Mouse (Mus musculus) CH12.LX (cell line): ENCODE results near the gene Csnk2b. TPM values are rescaled to one million over a fixed set of nuclear protein-coding genes. Genes with fewer than 3 reads are reported as not detected.

ENCODE experiments used
- DNase-seq: peaks from one replicate; pipeline ENCODE4 v3.0.0-alpha.2; 2013; ENCODE audit errors: extremely low read depth
- H3K27ac ChIP-seq: 2 replicates; pipeline ENCODE4 v1.5.1; 2012; ENCODE audit warnings: low read depth, mild to moderate bottlenecking, control low read depth, moderate library complexity; ENCODE audit not compliant: insufficient read depth
- H3K27me3 ChIP-seq: replicated peaks from 2 replicates; pipeline ENCODE3; 2012; ENCODE audit warnings: inconsistent platforms
- H3K36me3 ChIP-seq, 2 experiments: replicated peaks in 1 of 2; 2 replicates each; pipeline versions ENCODE3 to v1.6.1; 2012; ENCODE audit warnings: inconsistent platforms in 1 of 2, low read length in 1 of 2, mild to moderate bottlenecking in 1 of 2, mixed read lengths in 1 of 2, moderate library complexity in 1 of 2; ENCODE audit not compliant: control insufficient read depth in 1 of 2, insufficient read depth in 1 of 2
- H3K4me1 ChIP-seq, 2 experiments: 2 replicates each; pipeline ENCODE4 v1.6.1; 2012; ENCODE audit warnings: inconsistent platforms in 1 of 2, moderate library complexity in 1 of 2; ENCODE audit not compliant: insufficient read depth in 2 of 2, control insufficient read depth in 1 of 2
- H3K4me2 ChIP-seq: 2 replicates; pipeline ENCODE4 v1.6.1; 2012; ENCODE audit warnings: low read depth, mild to moderate bottlenecking, control low read depth; ENCODE audit not compliant: poor library complexity, insufficient read depth, severe bottlenecking
- H3K4me3 ChIP-seq, 3 experiments: fragments of 150-350 bp in 1 of 3; sonication (generic) in 1 of 3; replicated peaks in 1 of 3; 2 replicates each; pipeline versions ENCODE3 to v1.5.1; 2011 to 2012; ENCODE audit warnings: low read depth in 2 of 3, low read length in 2 of 3, mild to moderate bottlenecking in 2 of 3, moderate library complexity in 2 of 3, control low read depth in 1 of 3, improper control_type of control experiment in 1 of 3, inconsistent platforms in 1 of 3, mixed read lengths in 1 of 3; ENCODE audit not compliant: poor library complexity in 1 of 3
- H3K79me2 ChIP-seq: replicated peaks from 2 replicates; pipeline ENCODE4 v1.6.1; 2012; ENCODE audit warnings: mild to moderate bottlenecking, moderate library complexity; ENCODE audit not compliant: control insufficient read depth, poor library complexity, insufficient read depth, severe bottlenecking; ENCODE audit errors: extremely low read depth
- H3K9ac ChIP-seq: 2 replicates; pipeline ENCODE4 v1.6.1; 2012; ENCODE audit warnings: low read depth, mild to moderate bottlenecking, control low read depth, moderate library complexity; ENCODE audit not compliant: insufficient read depth
- H3K9me3 ChIP-seq: replicated peaks from 2 replicates; pipeline ENCODE3; 2012; ENCODE audit warnings: low read length, inconsistent platforms, mixed read lengths
- BHLHE40 ChIP-seq: IDR thresholded peaks from 2 replicates; pipeline ENCODE4 v1.6.1; 2011; ENCODE audit warnings: mild to moderate bottlenecking, low read depth, low read length, improper control_type of control experiment
- CHD1 ChIP-seq: IDR thresholded peaks from 2 replicates; pipeline ENCODE4 v1.6.1; 2012; ENCODE audit warnings: low read depth, low read length, improper control_type of control experiment, inconsistent platforms
- CHD2 ChIP-seq: IDR thresholded peaks from 2 replicates; pipeline ENCODE4 v1.6.1; 2011; ENCODE audit warnings: low read length, improper control_type of control experiment
- CTCF ChIP-seq, 2 experiments: IDR thresholded peaks in 1 of 2; conservative IDR thresholded peaks in 1 of 2; 2 replicates each; pipeline ENCODE4 v1.5.1; 2011 to 2012; ENCODE audit warnings: low read depth in 2 of 2, low read length in 2 of 2, improper control_type of control experiment in 1 of 2, inconsistent platforms in 1 of 2, mild to moderate bottlenecking in 1 of 2, moderate library complexity in 1 of 2
- ELF1 ChIP-seq: IDR thresholded peaks from 2 replicates; pipeline ENCODE4 v1.6.1; 2014; ENCODE audit warnings: low read depth, mild to moderate bottlenecking, inconsistent platforms, low read length, improper control_type of control experiment
- EP300 ChIP-seq: IDR thresholded peaks from 2 replicates; pipeline ENCODE4 v1.6.1; 2011; ENCODE audit warnings: low read length, improper control_type of control experiment
- JUN ChIP-seq: IDR thresholded peaks from 2 replicates; pipeline ENCODE4 v1.6.1; 2011; ENCODE audit warnings: low read depth, mild to moderate bottlenecking, low read length, improper control_type of control experiment, moderate library complexity; ENCODE audit not compliant: insufficient read depth
- JUND ChIP-seq: conservative IDR thresholded peaks from 2 replicates; pipeline ENCODE4 v1.6.1; 2011; ENCODE audit warnings: low read depth, low read length, improper control_type of control experiment
- KAT2A ChIP-seq: IDR thresholded peaks from 2 replicates; pipeline ENCODE4 v1.6.1; 2012; ENCODE audit warnings: low read length, improper control_type of control experiment, inconsistent platforms; ENCODE audit not compliant: insufficient replicate concordance
- MAFK ChIP-seq: IDR thresholded peaks from 2 replicates; pipeline ENCODE4 v1.6.1; 2011; ENCODE audit warnings: low read length, improper control_type of control experiment; ENCODE audit not compliant: insufficient replicate concordance
- MAX ChIP-seq: IDR thresholded peaks from 2 replicates; pipeline ENCODE4 v1.6.1; 2011; ENCODE audit warnings: low read length, improper control_type of control experiment
- MAZ ChIP-seq: IDR thresholded peaks from 2 replicates; pipeline ENCODE4 v1.6.1; 2012; ENCODE audit warnings: low read depth, mild to moderate bottlenecking, inconsistent platforms, low read length, improper control_type of control experiment, moderate library complexity
- MXI1 ChIP-seq: IDR thresholded peaks from 2 replicates; pipeline ENCODE4 v1.6.1; 2011; ENCODE audit warnings: mild to moderate bottlenecking, low read depth, low read length, improper control_type of control experiment
- MYC ChIP-seq: IDR thresholded peaks from 2 replicates; pipeline ENCODE4 v1.6.1; 2011; ENCODE audit warnings: low read depth, mild to moderate bottlenecking, improper control_type of control experiment, low read length
- NELFE ChIP-seq: IDR thresholded peaks from 2 replicates; pipeline ENCODE4 v1.6.1; 2011; ENCODE audit warnings: low read depth, low read length, improper control_type of control experiment
- NRF1 ChIP-seq: IDR thresholded peaks from 2 replicates; pipeline ENCODE4 v1.6.1; 2014; ENCODE audit warnings: low read depth, mild to moderate bottlenecking, inconsistent platforms, low read length, improper control_type of control experiment, moderate library complexity
- POLR2A ChIP-seq: IDR thresholded peaks from 2 replicates; pipeline ENCODE4 v1.6.1; 2011; ENCODE audit warnings: low read depth, mild to moderate bottlenecking, improper control_type of control experiment, low read length
- POLR2AphosphoS2 ChIP-seq: IDR thresholded peaks from 2 replicates; pipeline ENCODE4 v1.6.1; 2011; ENCODE audit warnings: low read depth, low read length, improper control_type of control experiment
- RAD21 ChIP-seq: IDR thresholded peaks from 2 replicates; pipeline ENCODE4 v1.6.1; 2011; ENCODE audit warnings: low read depth, mild to moderate bottlenecking, low read length, improper control_type of control experiment, moderate library complexity
- SIN3A ChIP-seq: IDR thresholded peaks from 2 replicates; pipeline ENCODE4 v1.6.1; 2012; ENCODE audit warnings: low read length, improper control_type of control experiment, inconsistent platforms
- SMC3 ChIP-seq: IDR thresholded peaks from 2 replicates; pipeline ENCODE4 v1.6.1; 2011; ENCODE audit warnings: low read depth, low read length, improper control_type of control experiment
- TBP ChIP-seq: conservative IDR thresholded peaks from 2 replicates; pipeline ENCODE4 v1.6.1; 2011; ENCODE audit warnings: low read depth, low read length, improper control_type of control experiment
- TCF12 ChIP-seq: IDR thresholded peaks from 2 replicates; pipeline ENCODE4 v1.6.1; 2014; ENCODE audit warnings: low read depth, mild to moderate bottlenecking, inconsistent platforms, low read length, improper control_type of control experiment
- UBTF ChIP-seq: IDR thresholded peaks from 2 replicates; pipeline ENCODE4 v1.6.1; 2012; ENCODE audit warnings: low read depth, mild to moderate bottlenecking, inconsistent platforms, low read length, improper control_type of control experiment, moderate library complexity
- USF1 ChIP-seq: IDR thresholded peaks from 2 replicates; pipeline ENCODE4 v1.6.1; 2014; ENCODE audit warnings: low read depth, mild to moderate bottlenecking, inconsistent platforms, low read length, improper control_type of control experiment
- USF2 ChIP-seq: conservative IDR thresholded peaks from 2 replicates; pipeline ENCODE4 v1.6.1; 2011; ENCODE audit warnings: low read depth, low read length, improper control_type of control experiment
- ZC3H11A ChIP-seq: IDR thresholded peaks from 2 replicates; pipeline ENCODE4 v1.6.1; 2012; ENCODE audit warnings: low read depth, mild to moderate bottlenecking, inconsistent platforms, low read length, improper control_type of control experiment
- ZKSCAN1 ChIP-seq: IDR thresholded peaks from 2 replicates; pipeline ENCODE4 v1.6.1; 2012; ENCODE audit warnings: low read depth, inconsistent platforms, low read length, improper control_type of control experiment, borderline replicate concordance
- ZMIZ1 ChIP-seq: IDR thresholded peaks from 2 replicates; pipeline ENCODE4 v1.6.1; 2012; ENCODE audit warnings: low read depth, mild to moderate bottlenecking, inconsistent platforms, low read length, improper control_type of control experiment
- dilution Hi-C: fragments of 300-500 bp; cut with MboI; formaldehyde crosslinking; loops from 2 replicates; pipeline ENCODE4 v1.14.3; 2020; ENCODE audit warnings: low sequenced_read_pairs; ENCODE audit not compliant: extremely low pct_unique_long_range_greater_than_20kb, extremely low pct_ligation_motif_present
- in situ Hi-C: fragments of 300-500 bp; cut with MboI; formaldehyde crosslinking; loops from 3 replicates; pipeline ENCODE4 v1.14.3; 2019; ENCODE audit warnings: low sequenced_read_pairs, low pct_ligation_motif_present, low pct_unique_long_range_greater_than_20kb, mixed read lengths
- polyA plus RNA-seq: library from polyadenylated mRNA; unstranded; fragments of >175 nt; gene quantifications from 2 replicates; pipeline ENCODE4 v1.2.1, GENCODE M21; 2012; ENCODE audit warnings: low read depth; ENCODE audit not compliant: insufficient read length
- total RNA-seq, 2 experiments: library from RNA; depleted of rRNA; stranded (reverse); fragments of 300-350 nt in 1 of 2; fragments of >200 nt in 1 of 2; gene quantifications; 2 replicates each; pipeline ENCODE4 v1.2.3; 2012 to 2014

Gene Csnk2b
- total and polyA plus RNA-seq, 3 experiments = 89.3 to 348 (median 130) TPM

DNA sequence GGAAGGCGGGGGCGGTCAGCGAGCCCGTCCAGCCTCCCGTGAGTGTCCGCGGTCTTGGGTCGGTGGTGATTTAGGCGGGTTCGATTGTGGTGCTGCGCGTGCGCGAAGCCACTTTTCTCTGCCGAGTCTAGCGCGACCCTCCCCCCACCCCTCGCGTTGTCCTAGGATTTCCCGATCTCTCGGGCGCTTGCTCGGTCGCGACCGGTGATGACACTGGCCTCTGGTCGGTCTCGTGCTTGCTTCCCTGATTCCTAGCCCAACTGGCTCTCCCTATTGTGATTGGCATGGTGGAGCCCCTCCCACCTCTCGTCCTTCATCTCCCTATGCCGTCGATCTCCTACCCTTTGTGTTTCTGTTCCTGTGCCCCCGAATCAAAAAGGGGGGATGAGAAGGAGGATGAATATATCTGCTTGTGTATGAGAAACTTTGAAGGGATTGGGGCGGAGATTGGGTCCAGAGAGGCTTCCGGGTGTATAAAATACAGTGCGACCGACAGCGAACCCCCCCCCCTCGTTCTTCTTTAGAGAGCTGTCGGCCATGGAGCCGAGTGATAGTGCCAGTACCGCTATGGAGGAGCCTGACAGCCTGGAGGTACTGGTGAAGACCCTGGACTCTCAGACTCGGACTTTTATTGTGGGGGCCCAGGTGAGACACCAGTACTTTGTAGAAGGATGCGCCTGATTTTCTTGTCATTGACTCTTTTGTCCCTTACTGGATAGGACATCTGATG is 13.9 kb upstream of the Csnk2b start:
- Histone ChIP-seq H3K4me1 (peaks cover 0 to 19% of the 10 kb centered on the region in 2 experiments; a peak in 2 of 4 replicates), H3K4me2 (peak overlapping the region; percentile 95), H3K4me3 (peak overlapping the region; percentile 83 to 95 (median 91)), H3K79me2 (peaks cover 47% of the 10 kb centered on the region), H3K27me3 (no peaks in the 10 kb centered on the region), H3K36me3 (peaks cover 26 to 46% of the 10 kb centered on the region in 2 experiments), H3K27ac (peak overlapping the region; percentile 74), H3K9me3 (no peaks in the 10 kb centered on the region), H3K9ac (peak overlapping the region; percentile 80)
- dilution Hi-C loops (no loop called here), in situ Hi-C loops (no loop called here)
- peak; percentile 65 for DNase-seq
- TF ChIP-seq NRF1 = peak; percentile 83
- TF ChIP-seq USF1 = no peak
- TF ChIP-seq CHD1 = 0 out of 2 replicates have a peak, but pooled peaks have one; percentile 69
- TF ChIP-seq SIN3A = no peak; the same call in 1 of the 2 replicates
- TF ChIP-seq BHLHE40 = peak; percentile 50; the same call in 1 of the 2 replicates
- TF ChIP-seq MAX = peak; percentile 33
- TF ChIP-seq MYC = 0 out of 2 replicates have a peak, but pooled peaks have one; percentile 8
- TF ChIP-seq POLR2AphosphoS2 = 0 out of 2 replicates have a peak, but pooled peaks have one; percentile 32
- TF ChIP-seq MXI1 = peak; percentile 16; the same call in 1 of the 2 replicates
- no peak for TF ChIP-seq ELF1
- TF ChIP-seq MAZ = peak; percentile 68; the same call in 1 of the 2 replicates

DNA sequence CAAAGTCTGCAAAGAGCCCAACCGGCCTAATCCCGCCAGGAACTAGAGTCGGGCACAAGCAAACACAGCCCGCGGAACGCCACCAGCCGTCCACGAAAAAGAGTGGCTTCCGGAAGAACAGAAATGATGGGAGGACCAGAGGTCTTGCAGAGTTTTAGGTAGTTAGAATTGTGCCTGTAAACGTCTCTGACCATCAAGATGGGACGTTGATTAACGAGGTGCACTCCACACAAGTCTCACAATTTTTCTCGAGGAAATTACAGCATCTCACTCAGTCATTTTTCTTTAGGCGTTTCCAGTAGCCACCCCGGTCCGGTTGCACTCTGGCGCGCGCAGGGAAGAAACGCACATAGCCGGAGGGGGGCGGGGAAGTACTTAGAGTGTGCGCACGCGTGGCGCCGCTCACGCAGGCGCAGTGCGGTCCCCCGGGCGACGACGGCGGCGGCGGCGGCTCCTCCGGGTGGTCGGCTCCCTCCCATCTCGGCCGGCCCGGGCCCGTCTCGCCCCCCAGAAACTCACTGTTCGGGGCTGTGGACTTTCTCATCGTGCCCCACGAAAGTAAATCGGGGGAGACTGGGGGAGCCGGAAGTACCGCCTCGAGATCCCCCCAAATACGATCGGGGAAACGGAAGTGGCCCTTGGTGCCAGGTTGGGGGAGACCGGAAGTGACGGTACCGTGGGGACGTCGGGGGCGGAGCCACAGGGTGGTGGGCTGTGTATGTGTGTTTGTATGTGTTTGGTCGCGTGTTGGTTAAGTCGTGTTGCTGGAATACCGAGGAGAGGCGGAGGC is 13.1 kb upstream of the Csnk2b start, which contains the start of gene Bag6:
Gene Bag6 (plus strand): TSS at position 378 of the 790 bp plus-strand sequence.
- H3K79me2 ChIP-seq = peaks cover 45% of the 10 kb centered on the region
- H3K9me3 ChIP-seq = no peaks in the 10 kb centered on the region
- in situ Hi-C loops = no loop called here
- peak within 1 kb of the TSS; percentile 74 for H3K27ac ChIP-seq
- peaks cover 21 to 46% of the 10 kb centered on the region in 2 experiments for H3K36me3 ChIP-seq
- peak within 1 kb of the TSS; percentile 80 for H3K9ac ChIP-seq
- H3K4me2 ChIP-seq = peak within 1 kb of the TSS; percentile 95
- peaks cover 0 to 19% of the 10 kb centered on the region in 2 experiments; a peak in 2 of 4 replicates for H3K4me1 ChIP-seq
- dilution Hi-C loops = no loop called here
- peak within 1 kb of the TSS; percentile 83 to 95 (median 91) for H3K4me3 ChIP-seq
- DNase-seq = peak; percentile 95
- no peaks in the 10 kb centered on the region for H3K27me3 ChIP-seq
- TF ChIP-seq RAD21 (no peak), TBP (peak; percentile 86), EP300 (no peak), TCF12 (peak; percentile 80), POLR2A (peak; percentile 71), USF1 (no peak), UBTF (no peak), USF2 (no peak), BHLHE40 (peak; percentile 30; the same call in 1 of the 2 replicates), CTCF (conservative IDR thresholded peaks at IDR 0.05 in 1 of 2, IDR thresholded peaks at IDR 0.05 in 1 of 2; ENCODE audit: low read depth in 2 of 2, low read length in 2 of 2) (peak in 1 of 2 experiments; percentile 42; a peak in 2 of 4 replicates), JUND (peak; percentile 61), KAT2A (peak; percentile 90; the same call in 1 of the 2 replicates), POLR2AphosphoS2 (peak; percentile 61; the same call in 1 of the 2 replicates), ZMIZ1 (peak; percentile 33; the same call in 1 of the 2 replicates), SIN3A (peak; percentile 76; the same call in 1 of the 2 replicates), JUN (no peak), NELFE (no peak; the same call in 1 of the 2 replicates), ZKSCAN1 (no peak), CHD2 (peak; percentile 85), SMC3 (no peak; the same call in 1 of the 2 replicates), MAFK (no peak), MAX (peak; percentile 100), ZC3H11A (no peak)
